Mouse (Mus musculus): ENCODE measurements around the gene Cyp2a4. TPM values are rescaled to one million over a fixed set of nuclear protein-coding genes. Genes with fewer than 3 reads are reported as not detected.

Cyp2a4 gene
- total RNA-seq (2023) = not detected

DNA sequence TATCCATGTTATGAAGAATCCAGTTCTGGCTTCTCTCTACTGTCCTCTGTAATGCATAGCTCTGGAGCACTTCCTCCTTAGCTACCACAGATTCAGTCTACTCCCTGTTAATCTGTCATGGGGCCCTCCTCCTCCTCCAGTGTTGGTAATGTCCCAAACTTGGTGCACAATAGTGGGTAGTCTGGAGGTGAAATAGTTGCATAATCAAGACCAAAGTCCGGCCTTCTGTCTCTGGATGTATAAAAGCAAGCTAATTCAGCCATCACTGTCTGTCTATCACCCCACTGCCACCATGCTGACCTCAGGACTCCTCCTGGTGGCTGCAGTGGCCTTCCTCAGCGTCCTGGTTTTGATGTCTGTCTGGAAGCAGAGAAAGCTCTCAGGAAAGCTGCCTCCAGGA lies at the start of gene Cyp2a4:
Gene Cyp2a4, plus strand, starts transcription at position 244 of the 400 bp plus-strand sequence.

DNA sequence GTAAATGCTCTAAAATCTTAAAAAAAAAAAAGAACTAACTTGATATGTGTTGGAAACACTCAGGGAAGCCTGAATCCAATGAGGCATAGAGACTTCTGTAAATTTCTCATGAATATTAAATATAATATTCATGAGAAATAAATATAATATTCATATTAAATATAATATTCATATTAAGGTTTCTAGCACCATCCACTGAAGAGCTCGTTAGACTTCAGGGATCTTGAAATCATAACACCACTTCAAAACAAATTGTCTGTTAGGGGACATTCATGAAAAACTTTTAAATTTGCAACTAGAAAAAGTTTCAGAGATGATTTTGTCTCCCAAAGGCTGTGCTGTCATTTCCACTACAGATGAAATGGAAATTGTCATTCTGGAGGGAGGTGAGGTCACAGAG lies 46.9 kb upstream of the Cyp2a4 start, which contains the start of gene Vmn1r184:
Gene Vmn1r184, plus strand, starts transcription at position 301 of the 400 bp plus-strand sequence.

Other genes with a start within 250 kb of the Cyp2a4 start
- gene Cyp2b13, start 245.7 kb upstream of the Cyp2a4 start, total RNA-seq (2023) = not detected
- not detected for gene Cyp2b9, start 133.8 kb upstream of the Cyp2a4 start, total RNA-seq (2023)
- gene Vmn1r184, start 46.8 kb upstream of the Cyp2a4 start, total RNA-seq (2023) = not detected
- gene Nlrp9c, start 96.5 kb downstream of the Cyp2a4 start, total RNA-seq (2023) = not detected
- not detected for gene Nlrp4a, start 127.9 kb downstream of the Cyp2a4 start, total RNA-seq (2023)
- not detected for gene Nlrp9a, start 227.9 kb downstream of the Cyp2a4 start, total RNA-seq (2023)

Data from B cell, adult 67 days (primary cell).